Mouse (Mus musculus) thymus, adult 2 months (tissue): ENCODE measurements at regions not wholly inside any gene's neighbourhood (a gene's known extent, or its start where the extent isn't known, plus 50 kb on each side); places are given as distances from the start of the nearest gene placed in this dataset.

Experiments
- CTCF ChIP-seq: fragments of 200-500 bp; IDR thresholded peaks from 2 replicates; pipeline ENCODE4 v1.5.1; 2012; ENCODE audit warnings: mild to moderate bottlenecking, control low read depth, low read length, moderate library complexity, borderline replicate concordance; ENCODE audit not compliant: control insufficient read depth, poor library complexity, insufficient read depth; ENCODE audit errors: extremely low read depth
- POLR2A ChIP-seq: fragments of 200-500 bp; IDR thresholded peaks from 2 replicates; pipeline ENCODE4 v1.6.1; 2012; ENCODE audit warnings: mild to moderate bottlenecking, low read length, control low read depth, moderate library complexity; ENCODE audit not compliant: control insufficient read depth, poor library complexity, insufficient read depth; ENCODE audit errors: extremely low read depth

- TF ChIP-seq CTCF: no peak
- no peak for TF ChIP-seq POLR2A
These were observed 207.2 kb downstream of the Npr3 start for GRCm38 (mm10) chr15:11699929-11700328.
